Mouse (Mus musculus) embryonic facial prominence, embryonic 11.5 days (tissue): ENCODE measurements around the gene Dync1h1. TPM values are rescaled to one million over a fixed set of nuclear protein-coding genes. Genes with fewer than 3 reads are reported as not detected.
A peak's percentile ranks its signal among the peaks of the same experiment; 100 is the strongest.
"Not testable (repeated sequence)": the region's sequence is repeated elsewhere in the genome, so short reads cannot be mapped to it uniquely, and the experiment has no call there.

ENCODE experiments used
- ATAC-seq: fragments of 200-750 bp; cut with Nextera tagmentation; replicated peaks from 2 replicates; pipeline ENCODE4 v1.8.0; 2017; ENCODE audit warnings: low read depth; ENCODE audit not compliant: insufficient number of reproducible peaks, low FRiP score, low TSS enrichment
- DNase-seq: peaks from one replicate; pipeline ENCODE4 v3.0.0-alpha.2; 2015; ENCODE audit warnings: low spot score
- H3K27ac ChIP-seq: fragments of 300-500 bp; sonication (generic); replicated peaks from 2 replicates; pipeline ENCODE4 v1.5.1; 2014; ENCODE audit warnings: mild to moderate bottlenecking, low read depth, low read length, control low read depth
- H3K27me3 ChIP-seq: fragments of 300-500 bp; sonication (generic); 2 replicates; pipeline ENCODE4 v1.6.1; 2014; ENCODE audit warnings: mild to moderate bottlenecking, low read length, moderate library complexity, mixed read lengths; ENCODE audit not compliant: control insufficient read depth, insufficient read depth
- H3K36me3 ChIP-seq: fragments of 300-500 bp; sonication (generic); replicated peaks from 2 replicates; pipeline ENCODE4 v1.6.1; 2014; ENCODE audit warnings: low read depth, mild to moderate bottlenecking, low read length, moderate library complexity, mixed read lengths; ENCODE audit not compliant: control insufficient read depth, insufficient read depth
- H3K4me1 ChIP-seq: fragments of 300-500 bp; sonication (generic); 2 replicates; pipeline ENCODE4 v1.6.1; 2014; ENCODE audit warnings: low read length, mixed read lengths; ENCODE audit not compliant: control insufficient read depth, insufficient read depth
- H3K4me2 ChIP-seq: fragments of 300-500 bp; sonication (generic); 2 replicates; pipeline ENCODE4 v1.6.1; 2014; ENCODE audit warnings: low read depth, mild to moderate bottlenecking, control low read depth, low read length, moderate library complexity
- H3K4me3 ChIP-seq: fragments of 300-500 bp; sonication (generic); 2 replicates; pipeline ENCODE4 v1.5.1; 2014; ENCODE audit warnings: low read depth, low read length, control low read depth
- H3K9ac ChIP-seq: fragments of 300-500 bp; sonication (generic); replicated peaks from 2 replicates; pipeline ENCODE4 v1.6.1; 2014; ENCODE audit warnings: mild to moderate bottlenecking, control low read depth, low read length
- H3K9me3 ChIP-seq: fragments of 300-500 bp; sonication (generic); replicated peaks from 2 replicates; pipeline ENCODE4 v1.6.1; 2016; ENCODE audit warnings: mild to moderate bottlenecking, low read length, inconsistent platforms, mixed read lengths; ENCODE audit not compliant: control insufficient read depth
- WGBS: fragments of 180-500 bp; shearing (Covaris S2); extraction: QIAGEN DNeasy Blood & Tissue Kit; methylation state at CpG from one replicate; pipeline ENCODE4 v1.1.7; 2014; 5-methylcytosine and 5-hydroxymethylcytosine counted together
- polyA plus RNA-seq: library from polyadenylated mRNA; unstranded; fragments of >200 nt; fragmentation: Nextera tagmentation; extraction: Ambion mirVana; gene quantifications from 2 replicates; pipeline ENCODE4 v1.2.1, GENCODE M21; 2014

Dync1h1 gene
- polyA plus RNA-seq, 1 experiment from 2014 or later = 52.8 TPM

DNA sequence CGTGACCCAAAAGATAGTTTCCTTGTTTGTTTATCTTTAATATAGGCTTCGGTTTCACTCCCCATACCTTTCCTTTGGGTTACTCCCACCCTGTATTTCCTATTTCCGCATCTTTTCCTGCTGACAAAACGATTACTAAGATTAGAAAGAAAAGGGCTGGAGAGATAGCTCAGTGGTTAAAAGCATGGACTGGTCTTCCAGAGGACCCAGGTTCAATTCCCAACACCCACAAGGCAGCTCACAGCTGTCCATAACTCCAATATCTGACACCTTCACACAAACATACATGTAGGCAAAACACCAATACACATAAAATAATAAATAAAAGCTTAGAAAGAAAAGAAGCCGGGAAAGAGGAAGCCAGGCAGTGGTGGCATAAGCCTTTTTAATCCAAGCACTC lies 96.2 kb downstream of the Dync1h1 start:
- no peaks in the 10 kb centered on the region for H3K9me3 ChIP-seq
- H3K4me1 ChIP-seq = no peaks in the 10 kb centered on the region
- no peak overlapping the region for H3K4me3 ChIP-seq
- H3K27ac ChIP-seq = no peak overlapping the region
- no peak overlapping the region for H3K9ac ChIP-seq
- no peak overlapping the region for H3K4me2 ChIP-seq
- ATAC-seq (no peak), DNase-seq (no peak)
- no peaks in the 10 kb centered on the region for H3K36me3 ChIP-seq
- H3K27me3 ChIP-seq = no peaks in the 10 kb centered on the region
- 73% methylated on average over 5 of the region's 5 CpGs for WGBS

DNA sequence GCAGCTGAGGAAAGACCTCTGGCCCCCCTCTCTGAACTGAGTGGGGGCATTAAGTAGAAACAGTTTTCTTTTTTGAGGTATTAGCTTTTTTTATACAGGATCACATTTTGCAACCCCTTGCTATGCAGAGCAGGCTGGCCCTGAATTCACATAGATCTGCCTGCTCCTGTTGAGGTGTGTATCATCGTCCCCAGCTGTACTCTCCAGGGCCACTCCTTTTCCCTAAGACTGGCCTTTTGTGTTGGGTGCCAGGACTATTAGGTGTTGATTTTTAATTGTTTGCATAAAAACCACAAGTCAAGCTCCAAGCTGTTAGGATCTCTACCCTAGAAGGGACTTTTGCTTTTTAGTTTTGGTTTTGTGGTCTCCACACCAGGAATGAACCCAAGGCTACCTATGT lies 96.8 kb downstream of the Dync1h1 start:
- H3K9ac ChIP-seq = no peak overlapping the region
- DNase-seq (no peak), ATAC-seq (no peak)
- no peaks in the 10 kb centered on the region for H3K27me3 ChIP-seq
- H3K9me3 ChIP-seq = no peaks in the 10 kb centered on the region
- no peaks in the 10 kb centered on the region for H3K4me1 ChIP-seq
- H3K27ac ChIP-seq = no peak overlapping the region
- WGBS = 81% methylated on average over 1 of the region's 1 CpGs
- H3K4me2 ChIP-seq = no peak overlapping the region
- H3K36me3 ChIP-seq = no peaks in the 10 kb centered on the region
- no peak overlapping the region for H3K4me3 ChIP-seq

DNA sequence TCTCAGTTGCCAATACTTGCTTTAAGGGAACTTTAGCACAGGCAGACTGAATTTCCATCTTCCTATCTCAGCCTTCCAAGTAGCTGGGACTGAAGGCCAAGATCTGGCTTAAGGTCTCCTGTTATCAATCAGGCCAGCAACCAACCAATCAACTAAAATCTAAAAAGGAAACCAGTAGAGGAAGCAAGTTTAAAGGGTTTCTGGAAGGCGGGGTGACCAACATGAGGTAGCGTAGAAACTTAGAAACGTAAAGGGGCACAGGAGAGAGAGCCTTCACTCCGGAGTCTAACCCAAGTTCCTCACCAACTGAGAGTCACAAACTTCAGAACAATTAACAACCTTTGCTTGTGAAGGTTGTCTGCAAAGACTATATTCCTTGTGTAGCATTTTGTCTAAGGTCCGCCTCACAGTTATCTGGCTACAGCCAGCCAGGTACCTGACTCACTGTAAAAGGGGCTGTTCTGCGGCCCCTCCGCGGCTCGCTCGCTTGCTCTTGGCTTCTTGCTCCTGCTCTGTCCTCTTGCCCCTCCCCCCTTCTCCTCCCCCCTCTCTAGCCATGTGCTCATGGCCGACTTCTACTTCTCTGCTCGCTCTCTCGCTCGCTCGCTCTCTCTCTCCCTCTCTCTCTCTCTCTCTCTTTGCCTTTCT lies 97.4 kb downstream of the Dync1h1 start:
- H3K36me3 ChIP-seq = no peaks in the 10 kb centered on the region
- H3K9me3 ChIP-seq = no peaks in the 10 kb centered on the region
- no peak overlapping the region for H3K27ac ChIP-seq
- DNase-seq = no peak
- H3K9ac ChIP-seq = no peak overlapping the region; the same call in 1 of the 2 replicates
- 37% methylated on average over 15 of the region's 15 CpGs for WGBS
- H3K4me1 ChIP-seq = no peaks in the 10 kb centered on the region
- no peak for ATAC-seq
- H3K4me2 ChIP-seq = no peak overlapping the region
- H3K4me3 ChIP-seq = no peak overlapping the region
- H3K27me3 ChIP-seq = no peaks in the 10 kb centered on the region

DNA sequence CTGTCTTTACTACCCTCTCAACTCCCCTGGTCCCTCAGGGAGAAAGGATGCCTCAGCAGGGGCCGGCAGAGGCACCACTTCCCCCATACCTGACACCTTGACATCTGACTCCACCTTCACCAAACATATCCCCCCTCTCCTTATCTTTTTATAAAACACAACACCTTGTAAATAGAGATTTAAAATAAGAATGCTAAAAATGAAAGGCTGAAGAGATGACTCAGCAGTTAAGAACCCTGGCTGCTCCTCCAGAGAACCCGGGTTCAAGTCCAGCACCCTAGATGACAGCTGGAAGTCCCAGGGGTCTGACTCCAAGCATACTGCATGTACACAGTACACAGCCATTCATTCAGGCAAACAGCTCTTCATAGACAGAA lies 97.9 kb downstream of the Dync1h1 start:
- H3K4me1 ChIP-seq = no peaks in the 10 kb centered on the region
- H3K9ac ChIP-seq = no peak overlapping the region; the same call in 1 of the 2 replicates
- no peaks in the 10 kb centered on the region for H3K27me3 ChIP-seq
- no peak for ATAC-seq
- no peaks in the 10 kb centered on the region for H3K36me3 ChIP-seq
- 50% methylated on average over 2 of the region's 2 CpGs for WGBS
- no peak for DNase-seq
- H3K4me2 ChIP-seq = no peak overlapping the region
- no peak overlapping the region for H3K4me3 ChIP-seq
- no peak overlapping the region for H3K27ac ChIP-seq
- H3K9me3 ChIP-seq = no peaks in the 10 kb centered on the region

- ATAC-seq = no peak
- Histone ChIP-seq H3K9ac (no peak overlapping the region), H3K27ac (no peak overlapping the region), H3K4me1 (no peaks in the 10 kb centered on the region), H3K36me3 (no peaks in the 10 kb centered on the region), H3K27me3 (no peaks in the 10 kb centered on the region), H3K9me3 (no peaks in the 10 kb centered on the region), H3K4me2 (no peak overlapping the region), H3K4me3 (no peak overlapping the region)
- DNase-seq = no peak
- 64% methylated on average over 2 of the region's 2 CpGs for WGBS
Observed at GRCm38 (mm10) chr12:110700730-110701129, 99.5 kb downstream of the Dync1h1 start.

GRCm38 (mm10) chr12:110701363-110701762 lies 100.1 kb downstream of the Dync1h1 start:
- H3K4me1 ChIP-seq, H3K4me2 ChIP-seq, H3K4me3 ChIP-seq, H3K9ac ChIP-seq, H3K27me3 ChIP-seq, H3K9me3 ChIP-seq, H3K36me3 ChIP-seq, ATAC-seq, H3K27ac ChIP-seq, DNase-seq: not testable (repeated sequence)
- 21% methylated on average over 3 of the region's 3 CpGs for WGBS

DNA sequence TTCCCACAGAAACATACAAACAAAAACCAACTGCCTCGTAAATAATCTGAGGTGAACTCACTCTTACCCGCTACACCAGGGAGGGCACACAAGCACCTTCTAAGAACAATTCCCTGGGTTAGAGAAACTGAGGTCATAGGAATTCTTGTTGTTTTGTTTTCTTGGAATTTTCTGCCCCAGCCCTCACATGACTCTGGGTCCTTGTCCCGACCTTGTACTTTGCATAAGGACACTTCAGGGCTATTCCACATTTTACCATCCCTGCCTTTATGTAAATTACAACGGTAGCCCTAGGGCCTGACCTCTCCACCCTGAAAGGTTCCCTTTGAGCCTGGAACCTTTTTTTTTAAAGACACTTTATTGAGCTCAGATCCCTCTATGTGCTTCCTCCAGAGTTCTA lies 101.3 kb downstream of the Dync1h1 start, which contains the start of gene Hsp90aa1:
Gene Hsp90aa1, minus strand, starts transcription at position 173 of the 400 bp plus-strand sequence.
- H3K4me2 ChIP-seq = no peak within 1 kb of the TSS
- H3K27me3 ChIP-seq = no peaks in the 10 kb centered on the region
- H3K4me3 ChIP-seq = no peak within 1 kb of the TSS
- WGBS = 45% methylated on average over 4 of the region's 4 CpGs
- H3K9ac ChIP-seq = no peak within 1 kb of the TSS
- H3K4me1 ChIP-seq = no peaks in the 10 kb centered on the region
- DNase-seq = no peak
- H3K9me3 ChIP-seq = no peaks in the 10 kb centered on the region
- no peaks in the 10 kb centered on the region for H3K36me3 ChIP-seq
- no peak within 1 kb of the TSS for H3K27ac ChIP-seq
- no peak for ATAC-seq

DNA sequence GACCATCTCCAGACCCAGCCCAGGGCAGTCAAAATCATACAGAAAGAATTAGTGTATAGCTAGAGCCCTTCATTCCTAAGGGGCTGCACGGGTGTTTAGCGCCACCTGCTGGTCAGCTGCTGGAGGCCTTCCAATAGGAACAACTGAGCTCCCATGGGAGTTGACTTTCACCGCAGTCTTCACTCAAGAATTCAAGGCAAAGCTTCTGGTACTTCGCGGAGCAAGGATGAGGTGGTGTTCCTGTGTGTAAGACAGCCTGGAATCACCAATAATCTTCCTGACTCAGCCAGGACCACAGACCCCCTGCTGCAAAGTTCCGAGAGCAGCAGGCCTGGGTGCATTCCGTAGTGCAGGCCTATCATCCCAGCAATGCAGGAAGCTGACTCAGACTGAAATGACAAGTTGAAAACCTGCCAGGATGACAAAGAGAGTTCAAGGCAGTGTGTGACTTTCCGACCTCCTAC lies 101.8 kb downstream of the Dync1h1 start:
- no peak overlapping the region for H3K27ac ChIP-seq
- H3K4me1 ChIP-seq = no peaks in the 10 kb centered on the region
- peak; percentile 51 for ATAC-seq
- H3K4me2 ChIP-seq = no peak overlapping the region
- peak; percentile 95 for DNase-seq
- no peaks in the 10 kb centered on the region for H3K27me3 ChIP-seq
- no peak overlapping the region for H3K4me3 ChIP-seq
- no peaks in the 10 kb centered on the region for H3K36me3 ChIP-seq
- 27% methylated on average over 8 of the region's 8 CpGs for WGBS
- H3K9me3 ChIP-seq = no peaks in the 10 kb centered on the region
- no peak overlapping the region for H3K9ac ChIP-seq
